Mouse (Mus musculus): ENCODE data around the gene Ttc29. TPM values are rescaled to one million over a fixed set of nuclear protein-coding genes. Genes with fewer than 3 reads are reported as not detected.

Ttc29 gene
- polyA plus RNA-seq, 1 experiment, result not detected

DNA sequence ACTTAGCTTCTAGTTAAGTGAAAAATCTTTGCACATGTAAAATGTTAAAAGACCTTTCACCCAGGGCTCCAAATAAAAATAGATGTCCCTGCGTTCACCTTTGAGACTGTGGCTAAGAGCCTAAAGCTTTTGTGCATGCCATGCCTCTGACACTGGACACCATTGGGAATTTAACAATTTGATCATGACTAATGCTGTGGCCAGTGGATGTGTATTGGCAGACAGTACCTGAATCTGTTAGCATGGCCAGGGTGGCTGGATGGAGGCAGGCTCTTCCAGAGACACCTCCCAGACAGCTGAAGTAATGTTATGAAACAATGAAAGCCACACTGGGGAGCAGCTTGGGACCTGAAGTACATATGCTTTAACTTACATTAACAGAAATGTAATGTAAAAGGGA is 229.7 kb downstream of the Ttc29 start:
- Histone ChIP-seq H3K27ac (replicated peaks; ENCODE audit: low read depth, low read length) (no peak overlapping the region), H3K4me3 (ENCODE audit: insufficient read depth, low read depth, low read length) (no peak overlapping the region), H3K4me1 (ENCODE audit: control insufficient read depth, insufficient read depth, insufficient read length, low read length) (no peaks in the 10 kb centered on the region; the same call in 1 of the 2 replicates)

Other genes starting within 250 kb of the Ttc29 start
- gene Pou4f2, start 223.3 kb downstream of the Ttc29 start, polyA plus RNA-seq (2012; ENCODE audit: insufficient read depth, insufficient read length, missing spikeins), result not detected in 2 replicates

Data from brown adipose tissue, adult 24 weeks (tissue).